Mouse (Mus musculus) A20 (cell line): ENCODE results near the gene Alox5.
"Not testable (repeated sequence)": the region's sequence is repeated elsewhere in the genome, so short reads cannot be mapped to it uniquely, and the experiment has no call there.

ENCODE experiments used
- DNase-seq: peaks from one replicate; pipeline ENCODE4 v3.0.0-alpha.2; 2011; ENCODE audit warnings: low read depth, low spot score

Gene Alox5

GRCm38 (mm10) chr6:116460544-116461283 lies at the start of gene Alox5:
Gene Alox5, minus strand, starts transcription at chr6:116461178.
- no peak for DNase-seq

GRCm38 (mm10) chr6:116506302-116507003 lies 45.5 kb upstream of the Alox5 start, which contains the start of gene Olfr212:
Gene Olfr212, plus strand, starts transcription at chr6:116506516.
- not testable (repeated sequence) for DNase-seq

DNA sequence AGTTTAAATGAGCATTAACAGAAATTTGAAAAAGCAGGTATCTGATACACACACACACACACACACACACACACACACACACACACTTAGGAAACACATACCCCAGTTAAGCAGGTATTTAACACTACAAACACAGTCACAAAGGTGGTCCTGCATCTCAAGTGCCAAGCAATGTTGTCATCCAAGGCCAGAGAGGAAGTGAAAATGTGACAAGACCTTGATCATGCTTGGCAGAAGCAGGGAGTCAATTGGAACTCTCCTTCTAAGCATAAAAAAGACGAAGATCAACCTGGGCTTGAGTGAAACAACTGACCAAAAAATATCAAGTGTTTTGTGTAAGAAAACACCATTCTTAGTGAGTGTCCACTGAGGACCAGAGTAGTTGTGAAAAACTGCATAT lies 35.0 kb upstream of the Alox5 start:
- peak; percentile 6 for DNase-seq

DNA sequence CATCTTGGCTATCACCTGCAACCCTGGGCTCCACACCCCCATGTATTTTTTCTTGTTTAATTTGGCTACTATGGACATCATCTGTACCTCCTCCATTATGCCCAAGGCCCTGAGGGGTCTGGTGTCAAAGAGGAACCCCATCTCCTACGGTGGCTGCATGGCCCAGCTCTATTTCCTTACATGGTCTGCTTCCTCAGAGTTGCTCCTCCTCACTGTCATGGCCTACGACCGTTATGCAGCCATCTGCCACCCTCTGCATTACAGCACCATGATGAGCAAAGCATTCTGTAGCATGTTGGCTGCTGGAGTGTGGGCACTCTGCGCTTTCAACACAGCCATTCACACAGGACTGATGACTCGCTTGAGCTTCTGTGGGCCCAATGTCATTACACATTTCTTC lies 32.8 kb upstream of the Alox5 start:
- no peak for DNase-seq

- no peak for DNase-seq
Observed at GRCm38 (mm10) chr6:116488791-116489190, 27.8 kb upstream of the Alox5 start, which contains the start of gene Olfr211. Gene Olfr211, plus strand, starts transcription at chr6:116489091.

GRCm38 (mm10) chr6:116486833-116487232 lies 25.9 kb upstream of the Alox5 start:
- no peak for DNase-seq

DNA sequence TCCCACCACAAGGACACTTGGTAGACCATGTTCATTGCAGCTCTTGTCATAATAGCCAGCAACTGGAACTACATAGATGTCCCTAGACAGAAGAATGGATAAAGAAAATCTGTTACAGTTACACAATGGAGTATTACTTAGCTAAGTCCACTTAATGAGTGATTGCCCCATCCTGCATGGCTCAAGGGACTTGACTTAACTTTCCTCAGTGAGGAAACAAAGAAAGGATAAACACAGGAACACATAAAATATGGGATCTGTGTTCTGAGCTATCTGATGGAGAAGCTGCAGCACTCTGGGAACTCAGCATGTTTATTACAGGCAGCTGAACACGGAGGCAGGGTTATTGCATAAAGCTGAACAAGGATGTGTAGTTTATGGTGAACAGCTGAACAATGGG lies 24.1 kb upstream of the Alox5 start:
- DNase-seq, result no peak

- DNase-seq, result peak; percentile 29
Observed at GRCm38 (mm10) chr6:116468081-116468480, 7.1 kb upstream of the Alox5 start.

DNA sequence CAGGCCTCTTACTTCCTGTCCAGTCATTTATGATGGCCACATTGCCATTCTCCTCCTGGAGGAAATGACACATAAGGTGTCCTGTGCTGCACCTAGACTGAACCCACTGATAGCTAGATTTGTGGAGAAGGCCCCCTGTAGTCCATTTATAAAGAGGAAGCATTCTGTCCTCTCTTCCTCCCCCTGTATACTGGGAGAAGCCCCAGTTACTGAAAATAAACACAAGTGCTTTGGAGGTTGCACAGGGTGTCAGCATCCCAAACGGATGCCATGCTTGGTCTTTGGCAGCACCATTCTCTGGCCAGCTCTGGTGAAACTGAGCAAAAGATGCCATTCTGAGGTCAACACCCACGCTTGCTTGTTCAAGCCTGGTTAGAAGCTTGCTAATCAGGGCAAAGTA lies 1.7 kb downstream of the Alox5 start:
- no peak for DNase-seq

GRCm38 (mm10) chr6:116458728-116459127 lies 2.2 kb downstream of the Alox5 start:
- no peak for DNase-seq

DNA sequence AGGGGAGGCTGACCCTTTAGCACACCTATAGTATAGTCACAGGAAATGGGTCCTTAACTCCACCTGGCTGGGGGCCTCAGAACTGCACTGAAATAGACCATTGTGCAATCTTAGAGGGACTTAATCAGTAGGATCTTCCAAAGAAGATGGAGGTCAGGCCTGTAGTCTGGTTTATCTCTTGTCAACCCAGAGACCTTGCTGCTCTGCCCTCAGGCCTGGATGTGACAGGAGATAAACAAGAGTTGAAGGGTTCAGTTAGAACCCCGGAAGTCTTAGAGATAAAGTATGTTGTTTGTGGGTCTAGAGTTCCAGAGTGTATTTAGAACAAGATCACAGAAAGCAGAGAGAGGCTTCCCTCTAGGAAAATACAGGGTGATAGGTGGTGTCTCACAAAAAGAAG lies 4.5 kb downstream of the Alox5 start:
- no peak for DNase-seq

- no peak for DNase-seq
Observed at GRCm38 (mm10) chr6:116455781-116456180, 5.2 kb downstream of the Alox5 start.

DNA sequence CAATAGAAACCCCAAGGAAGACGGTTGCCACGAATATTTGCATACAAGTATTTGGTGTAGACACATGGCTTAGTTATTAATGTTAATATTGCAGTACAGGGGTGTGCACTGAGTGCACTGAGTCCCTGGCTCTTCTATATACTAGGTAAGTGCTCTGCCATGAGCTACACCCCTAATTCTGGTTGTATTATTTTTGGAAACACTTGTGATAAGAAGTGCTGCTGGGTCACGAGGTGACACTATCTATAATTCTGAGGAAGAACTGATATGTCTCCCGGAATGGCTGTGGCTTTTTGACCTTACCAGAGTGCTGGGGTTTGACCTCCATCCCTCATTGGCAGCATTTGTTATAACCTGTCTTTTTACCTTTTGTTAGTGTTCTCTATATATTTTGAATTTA lies 20.1 kb downstream of the Alox5 start:
- no peak for DNase-seq

GRCm38 (mm10) chr6:116440447-116440846 lies 20.5 kb downstream of the Alox5 start:
- no peak for DNase-seq

DNA sequence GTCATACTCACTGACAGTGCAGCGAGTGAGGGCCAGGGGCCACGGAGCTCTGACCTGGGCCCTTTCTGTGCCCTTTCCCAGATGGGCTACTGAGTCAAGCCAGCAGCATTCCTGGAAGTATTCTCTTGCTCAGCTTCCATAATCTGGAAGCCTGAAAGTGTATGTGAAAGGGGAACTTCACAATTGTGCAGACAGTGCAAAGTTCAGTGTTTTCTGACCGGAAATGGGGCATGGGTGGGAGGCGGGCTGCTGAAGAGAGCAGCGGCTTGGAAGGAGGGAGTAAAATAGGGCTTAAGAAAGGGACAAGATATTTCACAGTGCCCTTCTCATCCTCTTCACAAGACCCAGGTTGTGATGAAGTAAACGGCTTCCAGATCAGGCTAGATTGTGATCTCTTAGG lies 21.4 kb downstream of the Alox5 start:
- no peak for DNase-seq

- no peak for DNase-seq
Observed at GRCm38 (mm10) chr6:116438864-116439263, 22.1 kb downstream of the Alox5 start.

DNA sequence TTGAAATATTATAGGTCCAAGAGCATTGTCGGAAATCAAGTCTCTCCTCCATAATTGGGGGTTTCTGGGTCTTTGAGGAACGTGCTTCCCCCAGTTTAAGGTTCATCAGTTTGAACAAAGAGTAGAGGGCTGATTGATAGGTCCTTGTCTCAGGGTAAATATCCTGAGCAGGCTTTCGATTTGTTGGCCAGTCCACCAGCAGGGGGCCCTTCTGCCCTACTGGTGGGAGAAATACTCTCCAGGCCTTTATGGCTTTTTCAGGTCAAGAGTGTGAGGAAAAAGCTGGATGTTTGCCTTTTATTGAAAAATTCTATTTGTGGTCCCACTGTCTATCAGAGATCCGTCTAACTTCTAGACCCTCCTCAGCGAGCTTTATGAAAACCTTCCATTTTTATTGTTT lies 32.7 kb downstream of the Alox5 start:
- peak; percentile 28 for DNase-seq

DNA sequence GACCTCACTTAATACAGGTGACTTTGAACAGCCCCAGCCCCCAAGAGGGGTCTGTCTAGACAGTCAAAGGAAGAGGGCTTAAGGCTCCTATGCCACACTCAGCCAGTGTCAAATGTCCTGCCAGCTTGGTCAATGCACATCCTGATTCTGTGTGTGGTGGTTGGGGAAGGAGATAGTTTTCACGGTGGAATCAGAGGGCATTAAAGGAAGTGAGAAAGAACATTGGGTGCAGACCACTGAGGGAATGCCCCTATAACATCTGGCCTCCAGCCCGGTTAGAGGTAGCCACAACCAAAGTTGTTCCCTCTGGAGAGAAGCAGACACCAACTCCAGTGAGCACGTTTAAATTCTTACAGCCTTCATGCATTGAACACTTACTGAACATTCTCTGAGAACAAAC lies 33.4 kb downstream of the Alox5 start:
- peak; percentile 13 for DNase-seq

GRCm38 (mm10) chr6:116423664-116424063 lies 37.3 kb downstream of the Alox5 start:
- DNase-seq, result peak; percentile 17

DNA sequence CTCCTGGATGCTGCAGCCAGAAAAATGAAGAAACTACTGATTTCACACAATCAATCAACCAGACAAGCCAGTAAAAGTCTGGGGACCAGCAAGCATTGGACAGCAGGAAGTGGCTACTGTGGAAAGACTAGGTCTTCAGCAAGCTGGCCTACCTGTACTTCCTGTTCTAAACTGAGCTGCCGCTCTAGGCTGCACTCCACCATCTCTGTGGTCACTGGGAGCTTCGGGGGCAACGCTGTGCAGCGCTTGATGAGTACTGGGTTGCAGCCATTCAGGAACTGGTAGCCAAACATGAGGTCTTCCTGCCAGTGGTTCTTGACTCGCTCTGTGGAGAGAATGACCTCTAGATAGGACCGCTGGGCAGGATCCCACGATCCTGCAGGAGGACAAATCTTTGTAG lies 38.0 kb downstream of the Alox5 start:
- DNase-seq, result no peak

- DNase-seq, result no peak
Observed at GRCm38 (mm10) chr6:116420271-116420670, 40.7 kb downstream of the Alox5 start.

- no peak for DNase-seq
Observed at GRCm38 (mm10) chr6:116419699-116420098, 41.3 kb downstream of the Alox5 start.

DNA sequence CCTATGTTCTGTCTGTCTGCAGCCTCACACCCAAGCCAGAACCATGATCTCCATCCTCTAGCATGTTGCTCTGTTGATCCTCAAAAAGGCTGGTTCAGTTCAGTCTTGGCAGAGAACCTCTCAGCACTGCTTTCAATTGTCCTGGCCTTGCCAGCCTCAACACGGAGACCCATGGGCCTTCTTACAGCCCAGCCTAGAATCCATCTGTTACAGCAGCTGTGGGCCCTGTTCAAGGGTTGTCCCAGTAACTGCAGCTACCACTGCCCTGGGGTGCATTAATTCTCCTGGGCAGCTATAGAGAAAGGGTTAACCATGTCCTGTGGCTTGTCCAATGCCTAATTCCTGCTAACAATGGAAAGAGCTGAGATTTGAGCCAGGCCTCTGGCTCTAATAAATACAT lies 42.5 kb downstream of the Alox5 start:
- DNase-seq, result no peak
